Mouse (Mus musculus): ENCODE measurements around the gene Aoc3.
A peak's percentile ranks its signal among the peaks of the same experiment; 100 is the strongest.
"Not testable (repeated sequence)": the region's sequence is repeated elsewhere in the genome, so short reads cannot be mapped to it uniquely, and the experiment has no call there.

Gene Aoc3

DNA sequence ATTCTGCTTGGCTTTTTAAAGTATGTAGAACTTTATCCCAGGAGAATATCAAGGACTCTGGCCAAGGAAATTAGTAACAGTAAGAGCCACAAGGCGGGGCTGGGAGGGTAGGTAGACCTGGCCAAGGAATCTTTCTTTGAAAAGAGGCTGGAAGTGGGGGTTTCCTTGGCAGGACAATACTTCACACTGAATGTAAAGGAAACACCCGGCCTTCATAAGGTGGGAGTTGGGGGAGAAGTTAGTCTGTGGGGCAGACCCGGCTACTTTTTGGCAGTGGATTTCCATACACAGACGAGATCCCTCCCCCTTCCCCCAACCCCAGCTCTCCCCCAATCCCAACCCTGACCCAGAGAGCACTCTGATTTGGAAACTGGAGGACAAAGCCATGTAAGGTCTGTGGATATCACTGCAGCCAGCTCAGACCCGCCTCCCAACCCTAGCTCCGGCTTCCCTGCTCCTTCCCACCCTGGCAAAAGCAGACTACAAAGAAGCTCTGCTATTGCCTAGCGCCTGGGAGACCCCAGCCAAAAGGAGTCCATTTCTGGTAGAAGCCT lies at the start of gene Aoc3:
Gene Aoc3 (plus strand): TSS at position 235 of the 554 bp plus-strand sequence.
- no peak for DNase-seq

DNA sequence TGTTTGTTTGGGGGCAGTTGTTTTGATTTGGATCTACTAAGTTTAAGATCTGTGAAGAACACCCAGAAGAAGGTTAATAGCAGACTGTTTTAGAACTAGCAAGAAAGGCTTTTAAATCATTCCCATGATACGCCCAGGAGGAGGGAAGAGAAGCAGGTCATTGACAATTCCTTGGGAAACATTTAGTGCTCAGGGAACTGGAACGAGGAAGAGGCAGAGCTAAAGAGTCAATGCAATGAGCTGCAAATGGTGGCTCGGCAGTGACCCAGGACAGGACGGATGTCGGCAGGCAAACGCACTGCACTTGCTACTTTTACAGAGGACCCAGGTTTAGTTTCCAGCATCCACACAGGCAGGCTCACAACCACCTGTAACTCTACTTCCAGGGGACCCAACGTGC lies 49.6 kb upstream of the Aoc3 start:
- no peak for DNase-seq

DNA sequence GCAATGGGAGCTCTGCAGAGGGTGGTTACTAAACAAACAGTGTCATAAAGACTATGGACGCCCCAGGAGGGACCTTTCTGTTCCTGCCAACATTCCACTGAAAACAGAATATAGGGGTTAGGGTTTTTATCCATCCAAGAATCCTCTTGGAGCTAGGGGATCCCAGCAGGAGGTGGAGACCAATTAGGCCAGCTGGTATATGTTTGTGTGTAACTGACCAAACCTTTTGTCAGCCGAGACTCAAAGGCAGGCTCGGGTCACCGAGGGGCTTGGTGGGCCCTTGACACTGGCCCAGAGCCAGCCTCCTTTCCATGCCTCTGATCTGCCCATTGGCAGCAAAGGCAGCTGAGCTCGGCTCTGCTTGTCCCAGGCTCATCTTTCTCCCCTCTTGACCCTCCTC lies 47.5 kb upstream of the Aoc3 start:
- no peak for DNase-seq

DNA sequence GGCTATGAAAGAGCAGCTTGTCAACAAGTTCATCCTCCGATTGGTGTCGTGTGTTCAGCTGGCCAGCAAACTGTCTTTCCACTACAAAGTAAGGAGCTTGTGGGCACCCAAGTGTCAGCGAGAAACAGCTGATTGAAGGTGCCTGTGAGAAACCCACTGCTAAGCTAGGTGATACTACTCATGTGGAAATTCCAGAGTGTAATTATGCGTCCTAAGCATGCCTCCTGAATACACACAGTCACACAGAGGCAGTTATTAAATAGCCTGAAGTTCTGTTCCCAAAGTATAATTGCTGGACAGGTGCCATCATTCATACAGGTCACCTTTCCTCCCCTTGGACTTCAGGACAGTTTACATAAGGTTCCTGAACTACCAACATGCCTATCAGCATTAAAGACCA lies 46.6 kb upstream of the Aoc3 start:
- no peak for DNase-seq

DNA sequence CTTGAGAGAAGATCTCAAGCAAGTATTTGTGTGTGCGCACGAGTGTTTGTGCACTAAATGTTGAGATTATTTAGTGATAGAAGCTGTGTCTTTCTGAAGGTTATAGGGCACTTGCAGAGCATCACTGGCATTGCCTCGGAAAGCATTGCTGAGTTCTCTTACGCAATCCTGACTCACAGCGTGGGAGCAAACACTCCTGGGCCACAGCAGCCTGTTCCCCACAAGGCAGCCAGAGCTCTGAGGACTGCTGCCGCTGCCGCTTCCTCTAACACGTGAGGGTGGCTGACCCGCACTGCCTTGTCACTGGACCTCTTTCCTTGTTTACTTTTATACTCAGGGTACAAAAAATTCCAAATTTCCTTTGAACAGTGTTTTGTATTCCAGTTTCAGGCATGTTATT lies 43.1 kb upstream of the Aoc3 start:
- no peak for DNase-seq

DNA sequence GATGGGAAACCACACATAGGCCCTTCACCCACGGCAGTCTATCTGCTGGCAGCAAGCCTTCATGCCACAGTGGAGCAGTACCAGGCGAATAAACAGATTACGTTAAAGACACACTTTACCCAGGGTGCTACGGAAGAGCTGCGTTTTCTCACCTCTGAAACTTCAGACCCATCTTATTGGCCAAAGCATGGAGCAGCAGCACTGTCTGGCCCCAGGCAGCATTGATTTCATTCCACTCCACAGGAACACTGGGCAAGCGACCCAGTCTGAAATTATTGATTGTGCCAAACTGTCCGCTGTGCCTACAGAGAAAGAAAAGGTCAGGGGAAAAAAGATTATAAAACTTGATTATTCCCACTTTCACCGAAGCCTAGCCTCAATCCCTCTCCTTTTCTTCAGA lies 39.2 kb upstream of the Aoc3 start:
- DNase-seq: no peak

DNA sequence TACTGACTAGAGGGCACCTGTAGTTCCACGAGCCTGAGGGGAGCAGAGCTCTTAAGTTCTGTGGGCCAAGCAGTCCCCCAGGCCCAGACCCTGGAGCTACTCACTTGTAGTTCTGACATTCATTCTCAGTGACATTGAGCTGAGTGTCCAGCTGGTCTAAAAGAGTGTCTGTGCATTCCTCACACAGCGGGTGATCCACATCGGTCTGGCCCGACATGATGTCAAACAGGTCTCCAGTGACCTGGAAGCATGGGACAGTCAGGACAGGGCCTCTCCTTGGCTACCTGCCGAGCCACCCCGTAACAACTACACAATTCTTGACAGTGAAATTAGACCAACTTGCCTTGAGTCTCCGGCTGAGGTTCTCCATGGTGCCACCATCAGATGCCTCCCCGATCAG lies 35.2 kb upstream of the Aoc3 start:
- DNase-seq: no peak

DNA sequence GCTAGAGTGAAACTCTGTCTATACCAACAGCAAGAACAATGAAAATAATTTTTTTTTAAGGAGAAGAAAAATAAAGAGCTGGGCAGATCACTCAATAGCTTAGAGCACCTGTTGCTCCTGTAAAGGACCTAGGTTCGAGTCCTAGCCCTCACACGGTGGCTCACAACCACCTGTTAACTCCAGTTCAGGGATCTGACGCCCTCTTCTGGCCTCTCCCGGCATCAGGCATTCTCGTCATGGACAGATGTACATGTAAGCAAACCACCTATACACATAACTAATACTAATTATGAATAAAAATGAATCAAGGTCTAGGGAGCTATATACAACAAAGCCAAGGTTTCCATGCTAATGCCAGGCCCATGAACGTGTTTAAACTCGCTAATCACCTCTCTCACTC lies 29.5 kb upstream of the Aoc3 start:
- peak; percentile 49 for DNase-seq

DNA sequence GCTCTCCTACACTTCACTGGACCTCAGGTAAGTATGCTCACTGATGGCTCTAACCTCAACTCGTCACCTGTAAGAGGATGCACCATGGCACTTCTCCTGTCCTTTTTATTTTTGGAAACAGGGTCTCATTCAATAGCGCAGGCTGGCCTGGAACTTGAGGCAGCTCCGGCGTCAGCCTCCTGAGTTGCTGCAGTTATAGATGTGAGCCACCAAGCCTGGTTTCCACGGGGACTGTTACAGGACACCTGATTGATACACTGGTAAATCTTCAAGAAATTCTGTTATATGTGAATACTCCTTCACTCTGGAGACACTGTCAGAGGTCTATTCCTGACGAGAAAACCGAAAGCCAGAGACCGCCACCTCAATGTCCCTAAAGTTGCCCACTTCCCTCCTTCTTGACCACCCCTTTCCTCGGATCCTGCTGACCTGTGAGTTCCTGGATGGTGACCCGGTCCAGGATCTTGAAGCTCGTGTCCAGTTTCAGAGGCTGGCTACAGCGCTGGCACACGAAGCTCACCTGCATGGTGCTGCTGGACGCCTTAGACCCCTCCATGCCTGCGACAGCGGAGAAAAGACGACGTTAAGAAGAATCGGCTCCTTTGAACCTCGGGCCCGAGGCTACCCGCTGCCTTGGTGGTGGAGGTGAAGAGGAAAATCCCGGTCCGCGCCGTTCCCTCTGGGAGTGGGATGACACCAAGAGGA lies 29.0 kb upstream of the Aoc3 start:
- no peak for DNase-seq

DNA sequence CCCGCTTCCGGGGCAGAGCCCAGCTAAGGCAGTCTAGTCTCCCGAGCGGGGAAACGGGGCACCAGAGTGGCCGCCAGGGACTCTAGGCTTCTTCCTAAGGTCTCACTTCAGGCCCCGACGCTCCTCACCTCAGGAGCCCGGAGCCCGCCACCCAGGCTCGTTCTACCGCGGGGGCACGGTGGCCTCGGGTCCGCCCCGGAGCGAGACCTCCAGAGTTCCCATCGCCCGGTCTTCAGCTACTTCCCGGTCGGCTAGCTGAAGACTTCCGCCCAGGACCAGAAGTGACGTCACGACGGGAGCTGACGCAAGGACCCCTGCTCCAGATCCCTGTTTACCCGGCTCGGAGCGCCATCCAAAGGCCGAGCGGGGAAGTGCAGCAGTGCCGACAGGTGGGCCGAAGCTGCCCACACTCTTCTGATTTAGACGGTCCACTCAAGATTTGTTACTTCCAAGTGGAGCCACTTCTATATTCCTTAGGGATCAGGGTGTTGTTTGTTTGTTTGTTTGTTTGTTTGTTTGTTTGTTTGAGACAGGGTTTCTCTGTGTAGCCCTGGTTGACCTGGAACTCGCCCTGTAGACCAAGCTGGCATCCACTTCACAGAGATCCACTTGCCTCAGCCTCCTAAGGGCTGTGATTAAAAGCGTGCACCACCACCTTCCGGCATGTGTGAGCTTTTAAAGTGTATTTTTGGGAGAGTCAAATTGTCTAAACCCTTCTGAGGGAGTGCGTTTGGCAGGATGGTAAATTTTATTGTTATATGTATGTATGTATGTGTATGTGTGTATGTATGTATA lies 28.2 kb upstream of the Aoc3 start, which contains the start of gene Becn1:
Gene Becn1 (minus strand): TSS at position 283 of the 795 bp plus-strand sequence.
- peak; percentile 97 for DNase-seq

DNA sequence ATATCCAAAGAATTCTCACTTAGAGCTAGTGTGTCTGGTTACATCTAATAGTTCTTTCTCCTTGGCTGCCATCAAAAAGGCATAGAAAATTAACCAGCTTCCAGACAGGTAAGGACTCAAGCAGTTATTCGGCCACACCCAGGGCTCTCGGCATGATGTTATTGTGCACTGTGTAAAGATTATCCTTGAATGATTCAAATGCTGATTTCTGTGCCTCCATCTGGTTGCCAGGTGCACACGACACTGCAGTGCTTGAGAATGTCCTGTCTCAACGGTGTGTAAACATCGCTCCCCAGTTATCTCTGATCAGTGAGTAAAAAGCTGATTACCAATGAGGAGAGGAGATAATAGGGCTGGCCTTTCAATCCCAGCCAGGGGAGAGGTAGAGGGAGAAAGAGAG lies 22.7 kb upstream of the Aoc3 start:
- DNase-seq: no peak

DNA sequence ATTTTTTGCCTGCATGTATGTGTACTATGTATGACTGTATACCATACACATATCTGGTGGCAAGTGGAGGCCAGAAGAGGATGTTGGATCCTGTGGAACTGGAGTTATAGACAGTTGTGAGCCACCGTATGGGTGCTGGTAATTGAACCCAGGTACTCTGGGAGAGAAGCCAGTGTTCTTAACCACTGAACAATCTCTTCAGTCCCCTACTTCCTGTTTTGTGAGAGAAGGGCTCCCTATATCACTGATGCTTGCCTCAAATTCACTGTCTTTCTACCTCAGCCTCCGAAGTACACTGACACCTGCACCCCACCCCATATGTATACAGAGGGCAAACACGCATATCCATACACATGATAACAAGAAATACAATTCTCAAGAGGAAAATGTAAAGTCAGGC lies 19.3 kb upstream of the Aoc3 start:
- no peak for DNase-seq

DNA sequence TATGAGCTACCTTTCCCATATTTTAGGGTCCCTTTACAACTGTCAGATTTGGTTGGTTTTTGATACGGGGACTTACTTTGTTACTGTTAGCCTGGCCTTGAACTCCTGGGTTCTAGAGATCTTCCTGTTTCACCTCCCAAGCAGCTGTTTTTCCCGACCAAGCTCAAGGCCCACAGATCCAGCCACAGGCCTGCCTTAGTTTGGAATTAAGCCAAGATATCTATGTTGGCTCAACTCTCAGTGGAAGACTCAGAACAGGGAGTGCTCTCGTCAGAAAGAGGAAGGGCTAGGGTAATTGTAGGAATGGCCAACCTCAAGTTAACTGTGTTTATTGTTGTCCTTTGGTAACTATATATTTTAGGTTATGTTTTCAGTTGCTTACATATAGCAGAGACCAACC lies 18.3 kb upstream of the Aoc3 start:
- no peak for DNase-seq

DNA sequence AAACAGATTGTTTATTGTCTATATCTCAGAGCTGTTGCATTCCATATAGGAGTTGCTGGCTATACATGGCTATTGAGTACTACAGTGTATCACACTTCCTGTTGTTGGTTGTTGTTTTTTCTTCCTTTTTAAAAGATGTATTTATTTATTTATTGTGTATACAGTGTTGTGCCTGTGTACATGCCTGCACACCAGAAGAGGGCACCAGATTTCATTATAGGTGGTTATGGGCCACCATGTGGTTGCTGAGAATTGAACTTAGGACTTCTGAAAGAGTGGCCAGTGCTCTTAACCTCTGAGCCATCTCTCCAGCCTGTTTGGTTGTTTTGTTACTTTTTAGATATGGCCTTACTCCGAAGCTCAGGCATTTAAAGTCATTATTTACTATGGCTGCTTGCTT lies 15.8 kb upstream of the Aoc3 start:
- no peak for DNase-seq

DNA sequence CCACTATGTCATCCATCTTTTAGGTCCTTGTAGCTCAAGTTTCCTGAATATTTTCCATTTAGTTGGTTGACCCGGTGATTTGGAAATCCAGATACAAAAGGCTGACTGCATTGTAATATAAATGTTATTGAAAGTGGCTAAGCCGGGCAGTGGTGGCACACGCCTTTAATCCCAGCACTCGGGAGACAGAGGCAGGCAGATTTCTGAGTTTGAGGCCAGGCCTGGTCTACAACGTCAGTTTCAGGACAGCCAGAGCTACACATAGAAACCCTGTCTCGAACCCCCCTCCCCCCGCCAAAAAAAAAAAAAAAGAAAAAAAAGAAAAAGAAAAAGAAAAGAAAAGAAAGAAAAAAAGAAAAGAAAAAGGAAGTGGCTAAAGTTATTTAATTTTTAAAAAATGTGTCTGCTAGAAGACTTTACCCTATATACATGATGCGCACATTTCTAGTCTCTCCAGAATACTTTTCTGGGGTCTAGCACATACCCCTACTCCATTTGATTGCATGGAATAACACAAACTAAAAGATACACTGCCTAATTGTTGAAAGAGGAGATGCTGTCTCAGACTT lies 15.2 kb upstream of the Aoc3 start:
- DNase-seq: no peak

DNA sequence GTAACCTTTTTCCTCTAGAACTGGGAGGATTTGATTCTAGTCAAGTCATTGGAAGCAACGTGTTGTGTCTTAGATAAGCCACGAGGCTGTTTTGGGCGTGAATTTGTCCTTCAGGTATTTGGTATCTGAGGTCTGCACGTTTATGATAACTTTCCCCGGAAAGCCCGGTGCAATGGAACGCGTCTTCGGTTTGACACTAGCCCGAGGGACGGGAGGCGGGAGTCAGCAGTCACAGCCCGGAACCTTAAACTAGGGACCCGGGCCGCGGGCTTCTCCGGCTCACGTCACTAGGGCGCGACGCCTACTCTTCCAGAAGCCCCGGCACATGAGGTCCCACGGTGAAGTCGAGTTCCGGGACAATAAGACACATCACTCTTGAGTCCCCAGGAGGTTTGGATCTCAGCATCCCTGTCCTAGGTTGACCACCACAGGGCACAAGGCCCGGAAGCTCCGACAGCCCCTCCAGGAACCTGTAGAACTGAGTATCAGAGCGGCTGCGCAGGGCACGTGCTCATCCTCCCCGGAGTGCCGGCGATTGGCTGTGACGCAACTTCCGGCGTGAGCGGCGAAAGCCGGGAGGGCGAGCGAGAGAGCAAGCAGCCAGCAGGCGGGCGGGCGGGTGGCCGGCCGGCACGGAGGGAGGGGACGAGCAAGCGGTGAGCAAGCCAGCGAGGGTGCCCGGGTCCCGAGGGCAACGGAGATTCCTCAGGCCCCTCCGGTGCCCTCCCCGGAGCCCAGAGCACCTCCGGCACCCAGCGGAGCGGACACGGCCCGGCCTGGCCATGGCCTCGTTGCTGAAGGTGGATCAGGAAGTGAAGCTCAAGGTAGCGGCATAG lies 14.5 kb upstream of the Aoc3 start, which contains the start of gene Psme3:
Gene Psme3 (plus strand): TSS at position 549 of the 836 bp plus-strand sequence.
- peak; percentile 93 for DNase-seq

DNA sequence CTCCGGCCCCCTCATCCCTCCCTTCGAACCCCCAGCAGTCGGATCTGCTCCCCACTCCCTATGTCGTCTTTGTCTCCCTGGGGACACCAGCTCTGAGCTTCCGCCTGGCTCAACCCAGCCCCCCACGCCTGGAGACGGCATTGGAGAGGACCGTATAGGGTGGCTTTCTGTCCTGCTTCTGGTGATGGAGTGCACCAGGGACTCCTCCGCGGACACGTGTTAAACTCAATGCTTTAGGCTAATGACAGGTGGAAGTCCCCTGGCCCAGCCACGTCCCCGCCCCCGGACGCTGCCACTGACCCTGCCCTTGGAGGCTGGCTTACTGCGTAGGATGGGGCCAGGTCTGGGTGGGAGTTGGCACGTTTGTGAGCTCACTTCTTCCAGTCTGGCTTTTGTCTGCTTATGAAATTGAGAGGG lies 13.9 kb upstream of the Aoc3 start:
- DNase-seq: no peak

DNA sequence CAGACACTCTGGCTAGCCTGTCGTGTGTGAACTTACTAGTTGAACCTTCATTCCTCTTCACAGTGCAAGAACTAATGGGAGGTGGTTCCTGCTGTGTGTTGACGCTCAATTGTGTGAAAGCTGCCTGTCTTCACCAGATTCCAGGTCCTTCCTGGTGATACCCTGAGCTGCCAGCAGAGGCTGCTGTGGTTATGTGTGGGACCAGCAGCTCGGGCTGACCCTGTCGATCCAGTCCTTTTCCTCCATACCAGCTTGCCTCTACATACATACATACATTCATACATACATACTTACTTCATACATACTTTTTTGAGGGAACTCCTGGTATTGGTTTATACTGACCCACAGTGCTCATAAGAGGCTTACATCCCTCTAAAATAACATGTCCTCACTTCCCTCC lies 6.8 kb upstream of the Aoc3 start:
- peak; percentile 77 for DNase-seq

DNA sequence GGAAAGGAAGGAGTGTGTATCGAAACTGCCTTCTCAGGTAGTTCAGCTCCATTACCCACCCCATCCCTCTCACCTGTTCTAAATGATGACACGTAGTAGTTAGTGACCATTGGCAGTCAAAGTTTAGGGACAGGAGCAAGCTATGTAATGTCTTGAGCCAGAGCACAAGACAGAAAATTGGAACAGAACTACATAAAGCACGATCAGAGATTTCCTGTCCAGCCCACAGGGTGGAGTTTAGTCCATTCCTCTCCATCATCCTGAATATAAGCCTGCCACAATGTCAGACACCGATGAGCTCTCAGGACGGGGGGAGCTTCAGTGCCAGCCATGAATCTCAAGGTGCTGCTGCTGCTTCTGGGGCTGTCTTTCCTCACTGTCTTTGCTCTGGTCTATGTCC lies 5.6 kb upstream of the Aoc3 start, which contains the start of gene Aoc2:
Gene Aoc2 (plus strand): TSS at position 301 of the 400 bp plus-strand sequence.
- DNase-seq: no peak

DNA sequence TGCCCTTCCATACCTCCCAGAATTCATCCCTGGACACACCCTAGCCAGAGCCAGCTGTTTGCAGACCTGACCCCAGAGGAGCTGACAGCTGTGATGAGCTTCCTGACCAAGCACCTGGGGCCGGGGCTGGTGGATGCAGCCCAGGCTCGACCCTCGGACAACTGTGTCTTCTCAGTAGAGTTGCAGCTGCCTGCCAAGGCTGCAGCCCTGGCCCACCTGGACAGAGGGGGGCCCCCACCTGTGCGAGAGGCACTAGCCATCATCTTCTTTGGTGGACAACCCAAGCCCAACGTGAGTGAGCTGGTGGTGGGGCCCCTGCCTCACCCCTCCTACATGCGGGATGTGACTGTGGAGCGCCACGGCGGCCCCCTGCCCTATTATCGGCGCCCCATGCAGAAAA lies 5.2 kb upstream of the Aoc3 start:
- DNase-seq: not testable (repeated sequence)

DNA sequence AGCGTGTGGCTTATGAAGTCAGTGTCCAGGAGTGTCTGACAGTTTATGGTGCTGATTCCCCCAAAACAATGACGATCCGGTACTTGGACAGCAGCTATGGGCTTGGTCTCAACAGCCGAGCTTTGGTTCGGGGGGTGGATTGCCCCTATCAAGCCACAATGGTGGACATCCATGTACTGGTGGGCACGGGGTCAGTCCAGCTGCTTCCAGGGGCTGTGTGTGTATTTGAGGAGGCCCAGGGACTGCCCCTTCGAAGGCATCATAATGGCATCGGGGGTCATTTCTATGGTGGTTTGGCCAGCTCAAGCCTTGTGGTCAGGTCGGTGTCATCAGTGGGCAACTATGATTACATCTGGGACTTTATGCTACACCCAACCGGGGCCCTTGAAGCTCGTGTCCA lies 4.3 kb upstream of the Aoc3 start:
- no peak for DNase-seq

DNA sequence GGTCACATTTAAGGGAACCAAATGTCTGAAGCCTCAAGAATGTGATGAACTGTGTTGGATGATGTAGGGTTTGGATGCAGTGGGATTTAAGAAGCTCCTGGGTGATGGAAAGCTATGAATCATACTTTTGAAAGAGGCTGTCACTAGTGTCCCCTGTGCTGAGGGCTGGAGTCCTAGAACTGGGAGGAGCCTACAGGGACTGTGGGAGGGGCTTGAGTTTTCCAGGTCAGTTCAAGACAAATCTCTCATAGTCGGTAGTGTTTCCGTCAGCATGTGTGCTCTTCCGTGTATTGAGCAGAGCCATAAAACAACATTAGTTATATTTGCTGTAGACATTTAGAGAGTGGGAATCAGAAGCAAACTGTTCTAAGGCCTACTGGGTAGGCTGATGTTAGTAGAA lies 3.1 kb upstream of the Aoc3 start:
- no peak for DNase-seq
